Mouse (Mus musculus) Muller cell, postnatal 12 days (primary cell): ENCODE measurements around the gene Cenpj.

Experiments used
- DNase-seq: peaks from one replicate; pipeline ENCODE4 v3.0.0-alpha.2; 2015; ENCODE audit errors: inconsistent ontology term

Gene Cenpj

DNA sequence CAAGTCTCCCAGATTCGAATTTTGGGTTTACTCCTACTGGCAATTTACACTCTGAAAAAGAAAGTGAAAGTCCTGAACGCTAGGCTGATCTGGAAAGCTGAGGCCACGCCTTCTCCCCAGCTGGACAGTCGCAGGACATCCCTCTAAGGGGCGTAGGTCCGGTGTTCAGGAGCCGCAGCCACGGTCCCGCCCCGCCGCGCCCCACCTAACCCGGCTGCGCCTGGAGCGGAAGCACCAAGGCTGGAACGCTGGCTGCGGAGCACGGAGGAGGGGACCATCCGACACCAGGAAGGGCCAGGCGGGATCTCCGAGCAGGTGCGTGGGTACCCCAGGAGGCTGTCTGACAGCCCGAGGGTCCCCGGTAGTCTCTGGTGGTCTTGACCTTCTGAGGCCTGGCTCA lies at the start of gene Cenpj, which contains the start of gene Parp4:
TSS of gene Cenpj (minus strand) at position 10 of the 400 bp plus-strand sequence.
TSS of gene Parp4 (plus strand) at position 204 of the 400 bp plus-strand sequence.
- peak; percentile 93 for DNase-seq

DNA sequence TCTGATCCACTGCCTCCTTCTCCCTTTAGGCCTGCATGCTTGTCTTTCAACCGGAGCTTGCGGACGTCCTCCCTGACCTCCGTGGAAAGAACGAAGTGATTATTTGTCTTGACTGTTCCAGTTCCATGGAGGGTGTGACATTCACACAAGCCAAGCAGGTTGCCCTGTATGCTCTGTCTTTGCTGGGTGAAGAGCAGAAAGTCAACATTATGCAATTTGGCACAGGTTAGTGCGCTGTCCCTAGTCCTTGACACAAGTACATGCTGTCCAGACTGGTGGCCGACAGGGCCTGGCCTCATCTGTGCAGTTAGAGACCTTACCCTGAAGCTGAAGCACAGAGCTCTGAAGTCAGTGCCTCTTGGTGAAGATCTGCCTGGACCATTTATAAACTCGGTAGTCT lies 45.2 kb upstream of the Cenpj start:
- no peak for DNase-seq

DNA sequence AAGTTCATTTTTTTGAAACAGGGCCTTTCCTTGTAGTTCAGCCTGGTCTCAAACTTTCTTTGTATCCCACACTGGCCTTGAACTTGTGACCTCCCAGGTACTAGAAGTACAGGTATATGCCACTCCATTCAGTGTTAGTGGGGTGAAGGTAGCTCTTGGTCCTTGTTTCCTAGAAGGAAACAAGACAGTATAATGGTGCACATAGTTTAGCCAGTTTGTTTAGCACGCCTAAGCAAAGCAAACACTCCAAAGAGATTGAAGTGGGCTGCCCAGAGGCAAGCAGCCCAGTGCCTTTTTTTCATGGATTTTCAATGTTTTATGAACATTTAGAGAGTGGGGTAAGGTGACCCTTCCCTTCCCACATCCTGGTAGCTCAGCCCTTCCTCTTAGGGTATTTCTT lies 42.2 kb upstream of the Cenpj start:
- no peak for DNase-seq

DNA sequence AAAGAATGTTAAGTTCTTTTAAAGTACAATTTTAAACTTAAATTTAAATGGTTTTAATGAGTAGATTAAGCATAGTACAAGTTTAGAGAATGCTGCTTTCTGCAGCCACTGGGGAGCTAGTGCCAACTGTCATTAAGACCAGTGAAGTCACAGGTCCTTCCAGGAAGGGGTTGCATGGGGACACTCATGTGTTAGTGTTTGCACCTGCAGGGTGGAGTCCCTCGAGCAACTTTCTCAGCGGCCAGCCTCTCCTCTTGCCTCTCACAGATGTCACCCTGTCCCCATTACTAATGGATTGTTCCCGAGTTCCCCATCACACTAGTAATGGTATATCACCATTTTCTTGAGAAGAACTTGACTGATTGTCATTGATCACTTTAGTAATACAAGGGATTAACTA lies 38.0 kb upstream of the Cenpj start:
- DNase-seq: no peak

DNA sequence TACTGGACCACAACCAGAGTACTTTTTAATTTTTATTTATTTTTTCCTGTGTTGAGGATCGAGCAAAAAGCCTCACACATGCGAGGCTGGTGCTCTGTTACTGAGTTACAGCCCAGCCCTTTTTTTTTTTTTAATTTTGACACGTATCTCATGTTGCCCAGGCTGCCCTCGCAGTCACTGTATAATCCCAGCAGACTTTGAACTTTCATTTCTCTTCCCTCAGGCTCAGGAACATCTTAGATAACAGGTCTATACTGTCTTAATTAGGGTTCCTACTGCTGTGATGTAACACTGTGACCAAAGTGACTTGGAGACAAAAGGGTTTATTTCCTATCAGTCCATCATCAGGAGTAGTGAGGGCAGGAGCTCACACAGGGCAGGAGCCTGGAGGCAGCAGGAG lies 29.9 kb upstream of the Cenpj start:
- DNase-seq: no peak

DNA sequence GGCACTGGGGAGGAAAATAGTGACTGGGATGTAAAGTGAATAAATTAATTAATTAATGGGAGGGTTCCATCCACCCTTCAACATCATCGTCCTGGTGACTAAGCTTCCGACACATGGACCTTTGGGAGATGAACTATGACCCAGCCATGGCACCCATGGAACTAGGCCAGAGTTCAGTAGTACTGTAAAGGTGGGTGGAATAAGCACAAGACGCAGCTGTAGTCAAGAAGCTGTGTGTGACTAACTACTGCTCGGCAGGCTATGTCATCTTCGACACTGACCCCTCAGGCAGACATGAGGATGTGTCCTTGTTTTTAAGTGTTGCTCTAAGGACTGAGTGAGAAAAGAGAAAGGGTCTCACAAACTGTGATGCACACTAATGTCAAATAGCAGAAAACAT lies 29.2 kb upstream of the Cenpj start:
- no peak for DNase-seq

DNA sequence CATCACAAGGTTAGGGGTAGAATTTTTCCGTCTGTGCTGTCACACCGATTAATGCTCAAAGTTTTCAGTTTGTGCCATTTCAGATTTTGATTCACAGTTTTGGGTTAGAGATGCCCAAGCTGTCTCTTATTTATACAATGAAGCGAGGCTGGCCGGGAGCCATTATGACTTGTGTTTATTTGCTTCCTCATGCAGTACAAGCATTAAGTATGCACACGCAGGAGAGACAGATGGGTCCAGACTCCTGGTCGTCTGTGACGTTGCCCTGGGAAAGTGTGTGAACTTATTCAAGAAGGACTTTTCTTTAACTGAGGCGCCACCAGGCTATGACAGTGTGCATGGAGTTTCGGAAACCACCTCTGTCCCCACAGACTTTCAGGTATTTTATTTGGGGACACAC lies 26.8 kb upstream of the Cenpj start:
- DNase-seq: no peak

DNA sequence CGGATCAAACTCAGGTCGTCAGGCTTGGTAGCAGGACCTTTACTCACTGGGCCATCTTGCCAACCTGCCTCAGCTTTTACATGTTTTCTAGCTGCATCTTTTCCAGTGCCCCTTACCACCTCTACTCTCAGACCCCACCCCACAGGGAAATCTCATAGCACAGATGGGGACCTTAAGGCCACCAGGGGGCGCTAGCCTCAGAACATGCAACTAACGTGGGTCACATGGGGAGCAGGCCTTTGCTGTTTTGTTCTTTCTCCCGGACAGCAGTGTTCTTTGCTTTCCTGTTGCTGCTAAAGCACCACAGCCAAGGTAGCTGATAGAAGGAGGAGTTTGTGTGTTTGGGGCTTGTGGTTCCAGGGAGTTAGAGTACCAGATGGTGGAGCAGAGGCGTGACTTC lies 23.5 kb upstream of the Cenpj start:
- peak; percentile 5 for DNase-seq

DNA sequence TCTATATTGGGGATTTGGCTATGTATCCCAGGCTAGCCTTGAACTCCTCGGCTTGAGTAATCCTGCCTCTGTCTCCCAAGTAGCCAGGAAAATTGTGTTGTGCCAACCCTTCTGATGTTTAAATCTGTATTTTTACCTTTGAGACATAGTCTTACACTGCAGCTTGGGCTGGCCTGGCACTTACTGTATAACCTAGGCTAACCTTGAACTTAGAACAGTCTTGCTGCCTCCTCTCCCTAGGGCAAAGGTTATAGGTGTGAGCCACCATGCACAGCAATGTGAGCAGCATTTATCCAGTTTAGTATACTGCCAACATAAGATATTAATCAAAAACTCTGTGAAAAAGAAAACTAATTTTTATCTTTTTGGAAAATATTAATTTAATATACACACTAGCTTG lies 19.6 kb upstream of the Cenpj start:
- DNase-seq: no peak

DNA sequence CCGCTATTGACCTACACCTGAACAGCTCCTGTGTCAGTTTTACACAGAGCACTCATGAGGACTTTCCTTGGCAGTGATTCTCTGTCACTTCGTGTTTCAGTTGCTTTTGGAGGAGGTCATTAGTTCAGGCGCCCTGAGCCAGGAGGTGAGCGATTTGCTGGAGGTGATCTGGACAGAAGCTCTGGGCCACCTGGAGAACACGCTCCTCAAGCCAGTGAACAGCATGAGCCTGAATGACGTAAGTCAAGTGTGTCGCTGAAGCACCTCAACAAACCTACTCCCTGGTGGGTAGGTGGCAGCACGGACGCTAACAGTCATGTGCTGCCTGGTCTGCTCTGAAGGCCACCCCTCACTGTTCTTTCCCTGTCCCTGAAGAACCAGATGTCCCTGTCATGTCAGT lies 17.0 kb upstream of the Cenpj start:
- DNase-seq: no peak

DNA sequence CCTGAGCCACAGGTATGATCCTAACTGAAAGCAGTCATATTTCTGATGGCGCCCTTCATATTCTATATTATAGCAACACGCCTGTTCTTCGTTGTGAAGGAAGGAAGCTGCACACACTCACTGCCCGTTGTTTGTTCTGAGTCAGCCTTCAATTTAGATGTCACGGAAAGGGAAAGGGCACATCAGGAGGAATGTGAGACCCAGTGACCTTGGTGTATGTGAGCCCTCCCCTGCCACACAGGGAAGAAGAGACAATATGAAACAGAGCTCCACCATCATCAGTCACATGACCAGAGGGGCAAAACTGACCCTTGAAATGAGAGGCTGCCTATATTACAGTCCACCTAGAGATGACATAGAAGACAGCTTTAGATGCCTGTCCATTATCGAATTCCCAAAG lies 7.1 kb upstream of the Cenpj start:
- DNase-seq: no peak

DNA sequence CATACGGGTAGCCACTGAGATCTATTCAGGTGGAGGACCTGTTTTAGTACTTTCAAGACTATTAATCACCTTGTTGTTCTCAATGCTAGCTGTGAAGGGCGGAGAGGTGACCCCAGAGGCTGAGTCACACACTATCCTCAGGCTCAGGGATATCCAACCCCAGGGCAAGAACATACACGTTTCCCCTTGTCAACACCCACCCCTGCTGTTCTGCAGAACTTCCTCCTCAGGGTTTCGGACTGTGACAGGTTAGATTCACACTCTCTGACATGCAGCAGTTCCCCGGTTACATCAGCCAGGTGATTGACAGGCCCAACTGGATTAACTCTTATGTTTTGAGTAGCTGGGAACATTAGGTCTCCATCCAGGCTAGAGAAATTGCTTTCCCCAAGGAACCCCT lies 5.9 kb upstream of the Cenpj start:
- DNase-seq: no peak

DNA sequence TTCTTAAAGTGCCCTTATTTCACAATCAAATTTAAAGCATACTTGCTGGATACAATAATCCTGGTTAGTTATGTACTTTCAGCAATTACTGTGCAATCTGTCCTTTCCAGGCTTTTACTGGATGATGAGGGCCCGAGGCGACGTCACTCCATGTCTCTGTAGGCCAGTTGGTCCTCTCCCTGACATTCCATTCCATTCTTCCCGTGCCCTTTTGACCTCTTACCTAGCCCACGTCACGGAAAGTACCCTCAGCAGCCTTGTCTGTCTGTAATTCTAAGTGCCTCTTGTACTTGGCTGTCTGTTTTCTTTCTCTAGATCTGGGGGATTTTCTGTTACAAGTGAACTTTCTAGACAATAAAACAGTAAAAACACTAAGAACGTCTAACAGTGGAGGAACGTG lies 3.8 kb upstream of the Cenpj start:
- peak; percentile 29 for DNase-seq

DNA sequence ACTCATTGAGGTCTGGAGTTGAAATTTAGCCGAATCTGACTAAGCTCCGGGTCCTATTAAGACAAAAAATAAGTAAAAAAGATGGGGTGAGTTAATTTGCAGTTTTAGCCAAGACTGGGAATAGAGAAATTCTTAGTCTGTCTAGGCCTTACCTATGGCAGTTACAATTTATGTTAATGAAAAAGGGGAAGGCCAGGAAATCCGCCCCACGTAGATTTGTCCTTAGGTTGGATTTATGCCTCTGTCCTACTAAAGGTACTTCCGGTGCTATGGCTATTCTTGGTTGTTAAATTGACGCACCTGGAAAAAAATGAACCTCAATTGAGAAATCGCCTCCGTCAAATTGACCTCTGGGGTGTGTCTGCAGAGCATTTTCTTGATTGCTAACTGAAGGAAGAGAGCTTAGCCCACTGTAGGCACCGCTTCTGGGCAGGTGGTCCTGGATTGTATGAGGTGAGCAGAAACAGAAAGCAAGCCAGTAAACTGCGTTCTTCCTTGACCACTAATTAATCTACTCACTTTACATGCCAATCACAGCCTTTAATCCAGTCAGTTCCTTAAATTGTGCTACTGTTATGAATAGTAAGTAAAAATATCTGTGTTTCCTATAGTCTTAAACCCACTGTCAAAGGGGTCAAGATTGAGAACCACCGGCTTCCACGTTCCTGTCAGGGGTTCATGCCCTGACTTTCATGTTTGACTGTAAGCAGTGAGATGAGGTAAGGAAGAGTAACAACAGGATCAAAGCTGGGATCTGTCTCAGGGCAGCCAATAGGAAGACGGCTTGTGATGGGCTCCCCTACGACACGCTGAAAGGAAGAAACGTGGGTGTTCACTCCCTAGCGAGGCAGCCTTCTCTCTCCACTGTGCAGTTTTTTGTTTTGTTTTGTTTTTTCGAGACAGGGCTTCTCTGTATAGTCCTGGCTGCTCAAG lies 1.0 kb upstream of the Cenpj start:
- DNase-seq: peak; percentile 17

DNA sequence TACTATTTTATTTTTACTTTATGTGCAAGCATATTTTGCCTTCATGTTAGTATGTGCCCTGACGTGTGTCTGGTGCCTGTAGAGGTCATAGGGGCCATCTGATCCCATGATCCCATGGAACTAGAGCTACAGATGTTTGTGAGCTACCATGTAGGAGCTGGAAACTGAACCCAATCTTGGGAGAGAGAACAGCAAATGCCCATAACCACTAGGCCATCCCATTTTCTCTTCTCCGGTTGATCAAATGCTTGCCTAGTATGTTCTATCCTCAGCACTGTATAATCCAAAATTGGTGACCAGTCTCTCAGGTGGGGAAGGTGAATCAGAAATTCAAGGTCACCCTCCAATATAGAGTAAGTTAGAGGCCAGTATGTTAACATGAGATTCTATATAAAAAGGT lies 2.7 kb downstream of the Cenpj start:
- no peak for DNase-seq

DNA sequence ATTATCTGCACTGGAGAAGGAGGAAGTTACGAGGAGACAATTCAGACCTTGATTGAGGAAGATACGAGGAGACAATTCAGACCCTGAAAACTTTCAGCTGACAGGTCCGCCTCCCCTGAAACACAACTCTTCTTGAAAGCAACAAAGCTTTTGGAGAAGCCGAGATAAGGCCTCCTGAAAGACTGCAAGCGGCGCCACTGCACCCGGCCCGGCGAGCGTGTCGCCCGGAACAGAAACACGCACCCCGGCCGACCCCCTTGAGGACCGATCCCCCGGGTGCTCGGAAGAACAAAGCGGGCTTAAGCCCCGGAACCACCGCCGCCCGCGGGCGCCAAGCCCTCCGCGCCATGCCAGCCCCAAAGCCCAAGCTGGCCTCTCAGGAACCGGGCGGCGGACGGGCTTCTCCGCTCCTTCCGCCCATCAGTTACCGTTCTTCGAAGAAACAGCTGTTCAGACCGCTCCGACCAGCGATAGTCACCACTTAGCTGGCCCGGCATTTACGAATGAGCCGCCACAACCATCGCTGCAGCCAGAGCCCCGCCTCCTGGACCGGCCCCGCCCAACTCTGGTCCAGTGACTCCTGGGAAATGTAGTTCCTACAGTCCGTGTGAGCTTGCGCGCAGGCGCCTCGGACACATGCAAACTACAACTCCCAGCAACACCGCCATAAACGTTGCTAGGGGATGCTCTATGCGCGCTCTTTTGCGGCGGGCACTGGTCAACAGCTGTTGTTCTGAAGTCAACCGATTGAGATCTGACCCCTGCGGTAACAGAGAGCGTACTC lies 3.7 kb downstream of the Cenpj start:
- DNase-seq: peak; percentile 96

DNA sequence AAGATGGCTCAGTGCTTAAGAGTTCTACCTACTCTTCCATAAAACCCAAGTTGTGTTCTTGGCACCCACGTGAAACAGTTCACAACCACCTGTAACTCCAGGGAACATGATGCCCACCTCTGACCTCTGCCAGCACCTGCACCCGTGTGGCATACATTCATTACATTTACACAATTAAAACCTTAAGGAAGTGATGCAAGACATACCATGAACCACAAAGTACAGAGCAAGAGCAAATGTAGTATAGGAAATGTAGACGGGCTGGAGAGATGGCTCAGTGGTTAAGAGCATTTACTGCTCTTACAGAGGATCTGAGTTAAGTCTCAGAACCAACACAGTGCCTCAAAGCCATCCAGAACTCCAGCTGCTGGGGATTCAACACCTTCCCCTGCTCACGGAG lies 6.2 kb downstream of the Cenpj start:
- no peak for DNase-seq

DNA sequence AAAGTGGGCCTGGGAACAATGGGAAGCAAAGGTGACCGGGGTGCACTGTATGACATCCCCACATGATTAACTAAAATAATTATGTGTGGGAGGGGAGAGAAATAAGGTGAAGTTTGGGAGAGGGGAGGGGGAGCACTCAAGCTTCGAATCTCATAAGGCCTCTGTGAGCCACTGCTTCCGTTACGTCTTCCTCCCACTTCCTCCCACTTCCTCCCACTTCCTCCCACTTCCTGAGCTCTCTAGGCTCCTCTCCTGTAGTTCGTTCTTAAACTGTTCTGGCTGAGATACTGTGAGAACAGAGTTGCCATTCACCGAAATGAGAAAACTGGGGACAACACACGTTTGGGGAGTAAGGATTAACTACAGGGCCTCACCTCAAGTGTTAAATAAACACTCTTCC lies 7.7 kb downstream of the Cenpj start:
- no peak for DNase-seq

DNA sequence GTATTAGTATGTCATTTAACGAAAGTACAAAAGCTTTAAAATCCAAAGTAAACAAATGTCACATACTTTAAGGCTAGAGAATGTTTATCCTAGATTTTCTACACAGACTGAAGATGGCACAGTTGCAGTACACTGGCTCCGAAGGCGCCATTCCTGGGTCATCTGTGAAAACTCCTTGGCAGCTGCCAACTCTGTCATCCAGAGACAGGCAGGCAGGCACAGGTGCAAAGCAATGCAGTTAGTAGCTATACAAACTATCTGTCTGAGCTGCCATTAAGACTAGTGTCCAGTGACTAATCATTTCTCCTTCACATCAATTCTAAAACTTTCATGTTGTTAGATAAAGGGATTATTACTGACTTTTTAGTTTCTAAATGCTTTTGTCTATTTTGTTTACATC lies 16.1 kb downstream of the Cenpj start:
- DNase-seq: no peak

DNA sequence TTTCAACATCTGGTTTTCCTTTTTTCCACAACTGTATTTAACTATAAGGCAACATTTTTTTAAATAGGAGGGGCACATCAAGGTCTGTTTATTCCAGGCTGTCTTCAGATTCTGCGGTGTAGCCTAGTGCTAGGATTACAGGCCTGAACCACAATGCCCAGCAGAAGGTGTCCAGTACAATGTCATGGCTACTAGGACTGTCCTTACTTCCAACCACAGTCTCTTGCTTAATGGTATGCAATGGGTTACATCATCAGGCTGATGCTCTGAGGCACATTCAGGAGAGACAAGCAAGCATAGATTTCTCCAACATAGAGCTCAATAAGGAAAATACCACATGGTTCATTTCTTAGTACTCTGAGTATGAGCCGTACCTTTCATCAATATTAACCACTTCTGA lies 20.5 kb downstream of the Cenpj start:
- DNase-seq: no peak

DNA sequence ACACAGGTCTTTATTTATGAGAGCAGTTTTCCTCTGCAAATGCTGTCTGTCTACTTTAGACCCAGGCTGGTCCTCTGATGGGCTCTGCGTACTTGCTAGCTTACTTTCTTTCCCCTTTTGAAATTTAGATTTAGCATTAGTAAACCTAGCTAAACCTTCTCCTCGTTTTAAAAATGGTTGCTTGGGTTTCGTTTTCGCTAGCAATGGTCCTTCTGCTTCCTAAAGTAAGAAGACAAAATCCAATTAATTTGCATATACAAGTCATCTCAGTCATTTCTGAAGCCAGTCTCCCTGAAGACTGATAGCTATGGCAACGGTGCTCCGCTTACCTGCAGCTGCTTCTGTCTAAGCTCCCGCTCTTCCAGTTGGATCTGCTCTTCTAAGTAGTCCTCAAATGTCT lies 21.9 kb downstream of the Cenpj start:
- no peak for DNase-seq

DNA sequence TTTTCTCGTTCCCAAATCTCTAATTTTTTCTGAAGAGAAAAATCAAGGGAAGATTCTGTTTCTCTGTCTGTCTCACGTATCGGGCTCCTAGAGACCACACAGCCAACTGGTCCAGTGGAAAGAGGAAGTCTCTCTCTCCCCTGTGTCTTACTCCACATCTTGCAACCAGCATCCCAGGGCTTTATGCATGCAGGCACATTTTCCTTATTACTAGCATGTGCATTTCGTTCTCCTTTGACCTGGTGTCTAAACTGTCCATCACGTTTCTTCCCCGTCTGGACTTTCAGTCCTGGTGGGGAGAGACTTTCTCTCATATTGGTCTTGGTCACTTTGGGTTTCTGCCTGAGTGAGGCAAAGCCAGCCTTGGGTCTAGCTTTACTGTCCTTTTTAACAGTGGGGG lies 22.3 kb downstream of the Cenpj start:
- DNase-seq: no peak

DNA sequence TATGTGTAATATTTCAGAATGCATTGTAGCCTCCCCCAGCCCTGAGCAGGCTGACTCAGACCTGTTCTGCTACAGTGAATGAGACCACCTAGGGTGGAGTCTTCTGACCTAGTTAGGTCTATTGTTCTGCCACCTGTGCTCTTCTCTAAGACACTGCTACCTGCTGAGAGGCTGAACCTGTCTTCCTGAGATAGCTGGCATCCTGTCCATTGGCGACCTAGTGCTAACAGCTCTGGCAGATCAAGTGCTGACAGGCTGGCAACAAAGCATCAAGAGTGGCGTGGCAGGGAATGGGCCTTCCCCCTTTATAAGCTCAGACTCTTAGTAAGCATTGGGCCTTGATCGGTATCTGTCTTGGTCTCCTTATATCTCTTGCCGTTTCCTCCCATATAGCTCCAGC lies 24.3 kb downstream of the Cenpj start:
- DNase-seq: no peak
